Mouse (Mus musculus) erythroblast, embryonic 14.5 days (primary cell): ENCODE results near the gene Pde8b.

Experiments
- GATA1 ChIP-seq: IDR thresholded peaks from 2 replicates; pipeline ENCODE4 v1.6.1; 2012; ENCODE audit warnings: low read length, inconsistent platforms, mixed read lengths
- TAL1 ChIP-seq: IDR thresholded peaks from 3 replicates; pipeline ENCODE4 v1.6.1; 2012; ENCODE audit warnings: low read length, inconsistent platforms, mixed read lengths

DNA sequence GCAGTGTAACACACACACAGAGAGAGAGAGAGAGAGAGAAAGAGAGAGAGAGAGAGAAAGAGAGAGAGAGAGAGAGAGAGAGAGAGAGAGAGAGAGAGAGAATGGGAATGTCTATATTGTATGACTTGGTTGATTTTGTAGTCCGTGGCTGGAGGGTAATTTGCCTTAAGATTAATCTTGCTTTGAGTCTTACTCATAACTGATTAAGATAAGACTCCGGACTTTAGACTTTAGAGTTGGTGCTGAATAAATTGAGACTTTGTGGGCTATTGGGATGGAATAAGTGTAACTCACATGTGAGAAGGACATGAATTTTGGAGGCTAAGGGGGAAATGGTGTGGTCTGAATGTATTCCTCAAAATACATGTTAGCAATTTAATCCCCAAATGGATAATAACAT, 7.1 kb downstream of the Pde8b start:
- TF ChIP-seq GATA1, result no peak
- no peak for TF ChIP-seq TAL1
